Mouse (Mus musculus) forebrain, embryonic 12.5 days (tissue): ENCODE results near the gene Dnaja2. TPM values are rescaled to one million over a fixed set of nuclear protein-coding genes. Genes with fewer than 3 reads are reported as not detected.

ENCODE experiments used
- ATAC-seq: fragments of 200-750 bp; cut with Nextera tagmentation; 2 replicates; pipeline ENCODE4 v1.8.0; 2017; ENCODE audit warnings: moderate TSS enrichment; ENCODE audit not compliant: low FRiP score
- H3K27ac ChIP-seq: fragments of 300-500 bp; sonication (generic); 2 replicates; pipeline ENCODE4 v1.5.1; 2016; ENCODE audit warnings: mild to moderate bottlenecking
- H3K27me3 ChIP-seq: fragments of 300-500 bp; sonication (generic); 2 replicates; pipeline ENCODE4 v1.6.1; 2016; ENCODE audit warnings: mild to moderate bottlenecking
- H3K36me3 ChIP-seq: fragments of 300-500 bp; sonication (generic); replicated peaks from 2 replicates; pipeline ENCODE4 v1.6.1; 2016; ENCODE audit warnings: mild to moderate bottlenecking
- H3K4me1 ChIP-seq: fragments of 300-500 bp; sonication (generic); 2 replicates; pipeline ENCODE4 v1.6.1; 2016
- H3K4me2 ChIP-seq: fragments of 300-500 bp; sonication (generic); 2 replicates; pipeline ENCODE4 v1.6.1; 2016; ENCODE audit warnings: mild to moderate bottlenecking, moderate library complexity
- H3K4me3 ChIP-seq: fragments of 300-500 bp; sonication (generic); replicated peaks from 2 replicates; pipeline ENCODE4 v1.5.1; 2016; ENCODE audit warnings: mild to moderate bottlenecking
- H3K9ac ChIP-seq: fragments of 300-500 bp; sonication (generic); 2 replicates; pipeline ENCODE4 v1.6.1; 2016; ENCODE audit warnings: mild to moderate bottlenecking
- H3K9me3 ChIP-seq: fragments of 300-500 bp; sonication (generic); 2 replicates; pipeline ENCODE4 v1.6.1; 2016
- WGBS: fragments of 180-500 bp; shearing (Covaris S2); methylation state at CpG from one replicate; pipeline ENCODE4 v1.1.7; 2016; 5-methylcytosine and 5-hydroxymethylcytosine counted together
- polyA plus RNA-seq: library from polyadenylated mRNA; unstranded; fragments of >200 nt; fragmentation: Nextera tagmentation; extraction: Ambion mirVana; gene quantifications from 2 replicates; pipeline ENCODE4 v1.2.1, GENCODE M21; 2016

Gene Dnaja2
- polyA plus RNA-seq, 1 experiment from 2014 or later, result 167 TPM

GRCm38 (mm10) chr8:85577666-85578065 is 22.5 kb upstream of the Dnaja2 start:
- Histone ChIP-seq H3K4me2 (no peak overlapping the region), H3K4me3 (no peak overlapping the region), H3K36me3 (no peaks in the 10 kb centered on the region), H3K9ac (no peak overlapping the region), H3K9me3 (no peaks in the 10 kb centered on the region), H3K27me3 (no peaks in the 10 kb centered on the region), H3K27ac (no peak overlapping the region), H3K4me1 (no peaks in the 10 kb centered on the region)
- WGBS, result 96% methylated on average over 3 of the region's 3 CpGs
- ATAC-seq, result no peak

GRCm38 (mm10) chr8:85573972-85574496 is 18.9 kb upstream of the Dnaja2 start:
- ATAC-seq, result no peak
- Histone ChIP-seq H3K27me3 (no peaks in the 10 kb centered on the region), H3K9ac (no peak overlapping the region), H3K9me3 (no peaks in the 10 kb centered on the region), H3K4me2 (no peak overlapping the region), H3K27ac (no peak overlapping the region), H3K4me1 (no peaks in the 10 kb centered on the region), H3K4me3 (no peak overlapping the region), H3K36me3 (no peaks in the 10 kb centered on the region)
- WGBS, result 88% methylated on average over 2 of the region's 2 CpGs

- Histone ChIP-seq H3K9me3 (no peaks in the 10 kb centered on the region), H3K27ac (no peak overlapping the region), H3K27me3 (no peaks in the 10 kb centered on the region), H3K36me3 (no peaks in the 10 kb centered on the region), H3K9ac (no peak overlapping the region), H3K4me1 (no peaks in the 10 kb centered on the region), H3K4me2 (no peak overlapping the region), H3K4me3 (no peak overlapping the region)
- ATAC-seq, result no peak
- 82% methylated on average over 4 of the region's 4 CpGs for WGBS
These were observed 15.3 kb upstream of the Dnaja2 start for GRCm38 (mm10) chr8:85570466-85570865.

DNA sequence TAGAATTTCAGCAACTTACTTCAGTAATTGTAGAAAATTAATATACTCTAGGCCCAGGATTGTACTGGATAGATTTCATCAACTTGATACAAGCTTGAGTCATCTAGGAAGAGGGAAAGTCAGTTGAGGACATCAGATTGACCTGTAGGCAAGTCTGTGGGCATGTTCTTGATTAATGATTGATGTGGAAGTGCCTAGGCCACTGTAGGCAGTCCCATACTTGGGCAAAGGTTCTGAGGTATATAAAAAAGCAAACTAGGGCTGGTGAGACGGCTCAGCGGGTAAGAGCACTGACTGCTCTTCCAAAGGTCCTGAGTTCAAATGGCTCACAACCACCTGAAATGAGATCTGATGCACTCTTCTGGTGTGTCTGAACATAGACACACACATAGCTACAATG is 12.7 kb upstream of the Dnaja2 start:
- Histone ChIP-seq H3K27me3 (no peaks in the 10 kb centered on the region), H3K4me2 (no peak overlapping the region), H3K27ac (no peak overlapping the region), H3K9ac (no peak overlapping the region), H3K4me3 (no peak overlapping the region), H3K4me1 (no peaks in the 10 kb centered on the region), H3K9me3 (no peaks in the 10 kb centered on the region), H3K36me3 (no peaks in the 10 kb centered on the region)
- 96% methylated on average over 2 of the region's 2 CpGs for WGBS
- no peak for ATAC-seq

- no peak overlapping the region for H3K4me2 ChIP-seq
- no peaks in the 10 kb centered on the region for H3K36me3 ChIP-seq
- no peak overlapping the region for H3K27ac ChIP-seq
- H3K9ac ChIP-seq, result no peak overlapping the region
- H3K4me1 ChIP-seq, result no peaks in the 10 kb centered on the region
- H3K27me3 ChIP-seq, result no peaks in the 10 kb centered on the region
- 75% methylated on average over 3 of the region's 3 CpGs for WGBS
- no peaks in the 10 kb centered on the region for H3K9me3 ChIP-seq
- ATAC-seq, result no peak
- no peak overlapping the region for H3K4me3 ChIP-seq
These were observed 10.0 kb upstream of the Dnaja2 start for GRCm38 (mm10) chr8:85565186-85565585.

GRCm38 (mm10) chr8:85563336-85563735 is 8.2 kb upstream of the Dnaja2 start:
- Histone ChIP-seq H3K4me1 (no peaks in the 10 kb centered on the region), H3K27me3 (no peaks in the 10 kb centered on the region), H3K9me3 (no peaks in the 10 kb centered on the region), H3K36me3 (no peaks in the 10 kb centered on the region), H3K4me3 (no peak overlapping the region), H3K27ac (no peak overlapping the region), H3K9ac (no peak overlapping the region), H3K4me2 (no peak overlapping the region)
- ATAC-seq, result no peak
- WGBS, result 95% methylated on average over 8 of the region's 8 CpGs

- H3K9ac ChIP-seq, result no peak overlapping the region
- H3K4me3 ChIP-seq, result no peak overlapping the region
- peaks cover 5% of the 10 kb centered on the region for H3K4me1 ChIP-seq
- H3K27me3 ChIP-seq, result no peaks in the 10 kb centered on the region
- no peaks in the 10 kb centered on the region for H3K9me3 ChIP-seq
- no peak overlapping the region for H3K4me2 ChIP-seq
- H3K27ac ChIP-seq, result no peak overlapping the region
- no peaks in the 10 kb centered on the region for H3K36me3 ChIP-seq
- 70% methylated on average over 2 of the region's 2 CpGs for WGBS
- no peak for ATAC-seq
These were observed 4.8 kb upstream of the Dnaja2 start for GRCm38 (mm10) chr8:85559966-85560365.

DNA sequence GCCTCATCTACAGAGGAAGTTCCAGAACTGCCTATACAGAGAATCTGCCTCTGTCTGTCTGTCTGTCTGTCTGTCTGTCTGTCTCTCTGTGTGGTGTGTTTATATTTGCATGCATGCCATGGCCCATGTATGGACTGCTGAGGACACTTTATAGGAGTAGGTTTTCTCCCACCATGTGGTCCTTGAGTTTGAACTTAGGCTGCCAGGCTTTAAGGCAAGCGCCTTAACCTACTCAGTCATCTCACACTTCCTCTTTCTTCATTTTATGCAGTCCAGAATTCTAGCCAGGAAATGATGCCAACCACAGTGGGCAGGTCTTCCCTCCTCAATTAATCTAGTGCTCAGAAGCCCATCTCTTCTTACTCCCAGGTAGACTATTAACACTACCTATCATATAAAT is 4.1 kb upstream of the Dnaja2 start:
- H3K4me3 ChIP-seq, result no peak overlapping the region
- H3K9ac ChIP-seq, result no peak overlapping the region
- H3K4me1 ChIP-seq, result peaks cover 6% of the 10 kb centered on the region
- no peaks in the 10 kb centered on the region for H3K9me3 ChIP-seq
- no peak overlapping the region for H3K27ac ChIP-seq
- no peaks in the 10 kb centered on the region for H3K36me3 ChIP-seq
- WGBS, result 94% methylated on average over 1 of the region's 1 CpGs
- H3K27me3 ChIP-seq, result no peaks in the 10 kb centered on the region
- no peak overlapping the region for H3K4me2 ChIP-seq
- ATAC-seq, result no peak

- 77% methylated on average over 3 of the region's 3 CpGs for WGBS
- Histone ChIP-seq H3K4me2 (no peak overlapping the region), H3K27me3 (no peaks in the 10 kb centered on the region), H3K27ac (no peak overlapping the region), H3K4me3 (no peak overlapping the region), H3K36me3 (peaks cover 6% of the 10 kb centered on the region), H3K4me1 (peaks cover 8% of the 10 kb centered on the region), H3K9me3 (no peaks in the 10 kb centered on the region), H3K9ac (no peak overlapping the region)
- ATAC-seq, result no peak
These were observed 2.5 kb upstream of the Dnaja2 start for GRCm38 (mm10) chr8:85557601-85557986.

- H3K36me3 ChIP-seq, result peaks cover 11% of the 10 kb centered on the region
- no peak for ATAC-seq
- 65% methylated on average over 2 of the region's 2 CpGs for WGBS
These were observed 1.9 kb upstream of the Dnaja2 start for GRCm38 (mm10) chr8:85556986-85557600.

GRCm38 (mm10) chr8:85554391-85555180 is 558 bp downstream of the Dnaja2 start:
- Histone ChIP-seq H3K9me3 (no peaks in the 10 kb centered on the region), H3K4me1 (peaks cover 8% of the 10 kb centered on the region), H3K27ac (peak overlapping the region; percentile 90), H3K4me2 (peak overlapping the region; percentile 90), H3K27me3 (no peaks in the 10 kb centered on the region), H3K4me3 (peak overlapping the region; percentile 99), H3K9ac (peak overlapping the region; percentile 94), H3K36me3 (peaks cover 24% of the 10 kb centered on the region)
- ATAC-seq, result peak; percentile 90
- WGBS, result under 1% methylated on average over 64 of the region's 66 CpGs

More at GRCm38 (mm10) chr8:85556986-85557600, 1.9 kb upstream of the Dnaja2 start:
- H3K4me3 ChIP-seq, result no peak overlapping the region
- peaks cover 8% of the 10 kb centered on the region for H3K4me1 ChIP-seq
- no peak overlapping the region for H3K4me2 ChIP-seq
- H3K9me3 ChIP-seq, result no peaks in the 10 kb centered on the region
- H3K9ac ChIP-seq, result no peak overlapping the region
- no peak overlapping the region for H3K27ac ChIP-seq
- no peaks in the 10 kb centered on the region for H3K27me3 ChIP-seq

DNA sequence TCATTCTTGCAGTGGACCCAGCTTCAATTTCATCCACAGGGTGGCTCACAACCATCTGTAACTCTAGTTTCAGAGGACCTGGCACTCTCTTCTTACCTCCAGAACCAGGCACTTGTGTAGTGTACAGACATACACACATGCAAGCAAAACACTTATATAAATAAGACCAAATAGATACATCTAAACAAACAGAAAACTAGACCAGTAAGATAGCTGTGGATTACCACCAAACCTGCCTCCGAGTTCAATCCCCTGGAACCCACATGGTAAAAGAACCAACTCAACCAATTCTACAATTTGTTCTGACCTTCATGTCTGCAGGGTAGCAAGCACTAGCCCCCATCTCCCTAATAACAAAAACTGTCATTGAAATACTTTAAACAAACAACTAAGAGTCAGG is 3.2 kb downstream of the Dnaja2 start:
- Histone ChIP-seq H3K27me3 (no peaks in the 10 kb centered on the region), H3K4me1 (peaks cover 8% of the 10 kb centered on the region), H3K4me3 (no peak overlapping the region), H3K9ac (no peak overlapping the region), H3K4me2 (no peak overlapping the region), H3K9me3 (no peaks in the 10 kb centered on the region), H3K36me3 (peaks cover 49% of the 10 kb centered on the region), H3K27ac (no peak overlapping the region)
- WGBS, result 98% methylated on average over 1 of the region's 1 CpGs
- no peak for ATAC-seq

DNA sequence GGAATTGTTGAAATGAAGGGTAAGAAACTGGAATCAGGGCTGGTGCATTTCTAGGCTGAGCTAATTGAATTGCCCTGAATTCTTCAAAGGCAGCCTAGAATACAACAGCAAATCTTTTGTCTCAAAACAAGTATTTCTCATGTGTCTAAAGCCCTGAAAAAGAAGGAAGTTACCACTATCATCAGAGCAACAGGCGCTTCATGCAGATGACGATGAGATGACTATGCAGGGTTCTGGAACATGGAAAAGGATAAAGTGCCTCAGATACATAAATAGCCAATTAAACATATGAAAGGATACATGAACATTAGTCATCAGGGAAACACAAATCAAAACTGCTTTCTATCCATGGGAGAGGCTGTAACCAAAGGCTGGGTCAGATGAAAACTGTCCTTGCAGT is 18.8 kb downstream of the Dnaja2 start:
- no peak for ATAC-seq
- H3K4me2 ChIP-seq, result no peak overlapping the region
- H3K27me3 ChIP-seq, result no peaks in the 10 kb centered on the region
- WGBS, result 96% methylated on average over 2 of the region's 2 CpGs
- no peaks in the 10 kb centered on the region for H3K9me3 ChIP-seq
- no peak overlapping the region for H3K4me3 ChIP-seq
- no peaks in the 10 kb centered on the region for H3K4me1 ChIP-seq
- no peak overlapping the region for H3K27ac ChIP-seq
- H3K9ac ChIP-seq, result no peak overlapping the region
- H3K36me3 ChIP-seq, result peaks cover 70% of the 10 kb centered on the region
